Comparison of ENCODE assay signal across 16 mouse cellular contexts in the genomic region with DNA sequence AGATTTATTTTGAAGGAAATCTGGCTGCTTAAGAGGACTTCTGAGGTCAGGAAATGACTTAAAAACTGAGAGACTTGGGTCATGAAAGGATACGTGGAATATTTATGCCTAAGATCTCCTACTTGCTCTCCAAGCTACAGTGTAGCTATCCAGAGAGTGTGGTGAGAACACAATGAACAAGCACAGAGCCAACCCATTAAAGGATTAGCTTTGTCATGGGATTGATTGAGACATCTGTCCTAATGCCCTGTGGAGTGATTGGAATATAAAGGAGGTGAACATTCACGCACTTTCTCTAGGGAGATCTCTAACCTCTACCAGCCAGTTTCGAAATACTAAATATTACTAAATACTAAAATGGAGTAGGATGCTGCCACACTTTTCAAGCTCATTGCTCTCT.
"Had no signal": no experiment of that assay in that cellular context is flagged by ENCODE, and none has a peak within 500 bp of the region (broad histone marks: within the 10 kb centered on the region; RNA-seq: fewer than 3 reads in every experiment).

No protein-coding gene starts in this region.

- H3K36me3 ChIP-seq: intestine, embryonic 15.5 days; limb, embryonic 10.5 days; liver, embryonic 15.5 days had no signal

- H3K4me2 ChIP-seq: intestine, embryonic 15.5 days; liver, embryonic 11.5 days; liver, embryonic 15.5 days; neural tube, embryonic 13.5 days had no signal

- ATAC-seq: intestine, embryonic 15.5 days; lung, postnatal 0 days had no signal

- H3K4me3 ChIP-seq: intestine, embryonic 15.5 days; layer of hippocampus, adult 2 months; limb, embryonic 10.5 days; liver, embryonic 15.5 days; neural tube, embryonic 13.5 days had no signal

- H3K4me1 ChIP-seq: intestine, embryonic 15.5 days had no signal

- DNase-seq: kidney, adult 18-20 months; kidney, postnatal 10 days; kidney, postnatal 4 days; lung, adult 2 months; lung, postnatal 36 days; right cerebral cortex, adult 18-20 months; right cerebral cortex, postnatal 25 days; thymus, postnatal 4 days had no signal

- H3K27ac ChIP-seq: intestine, embryonic 15.5 days; layer of hippocampus, adult 2 months; limb, embryonic 10.5 days; liver, embryonic 15.5 days; neural tube, embryonic 13.5 days; stomach, postnatal 0 days had no signal

- H3K9ac ChIP-seq: intestine, embryonic 15.5 days; liver, embryonic 15.5 days; neural tube, embryonic 13.5 days had no signal

- H3K27me3 ChIP-seq: intestine, embryonic 15.5 days; liver, embryonic 15.5 days; neural tube, embryonic 13.5 days had no signal

- H3K9me3 ChIP-seq: intestine, embryonic 15.5 days; limb, embryonic 10.5 days; liver, embryonic 15.5 days; neural tube, embryonic 13.5 days had no signal
